ENCODE assay signal across 14 mouse cellular contexts in genomic region chr8:121180474-121181284, GRCm38 (mm10). TPM values are rescaled to one million over a fixed set of nuclear protein-coding genes. Genes with fewer than 3 reads are reported as not detected.
DNase-seq lines count a peak whose midpoint lies in the region; ATAC-seq and TF ChIP-seq lines count a peak whose summit lies in the region.
"Had no signal": no experiment of that assay in that cellular context is flagged by ENCODE, and none has a peak within 500 bp of the region (broad histone marks: within the 10 kb centered on the region; RNA-seq: fewer than 3 reads in every experiment).

No protein-coding gene starts in this region.

- H3K36me3 ChIP-seq in heart, adult 2 months (ENCODE audit: control insufficient read depth, insufficient read depth, low read length): no peaks in the 10 kb centered on the region
- no peaks in the 10 kb centered on the region for H3K36me3 ChIP-seq in midbrain, embryonic 13.5 days
- no peaks in the 10 kb centered on the region for H3K36me3 ChIP-seq in midbrain, embryonic 11.5 days (ENCODE audit: control insufficient read depth, insufficient read depth, low read length)
- H3K36me3 ChIP-seq in hindbrain, embryonic 15.5 days: no peaks in the 10 kb centered on the region

- no peaks in the 10 kb centered on the region for H3K79me2 ChIP-seq in heart, adult 2 months (replicated peaks; ENCODE audit: control insufficient read depth, insufficient read depth, low read length)

- H3K9me3 ChIP-seq in midbrain, embryonic 13.5 days: no peaks in the 10 kb centered on the region
- no peaks in the 10 kb centered on the region for H3K9me3 ChIP-seq in midbrain, embryonic 11.5 days (ENCODE audit: control insufficient read depth, low read length)
- no peaks in the 10 kb centered on the region for H3K9me3 ChIP-seq in hindbrain, embryonic 15.5 days

- H3K27ac ChIP-seq in heart, adult 2 months: peak overlapping the region; percentile 51
- H3K27ac ChIP-seq in midbrain, embryonic 13.5 days: no peak overlapping the region
- H3K27ac ChIP-seq in midbrain, embryonic 11.5 days (ENCODE audit: low read depth, low read length): no peak overlapping the region
- H3K27ac ChIP-seq in hindbrain, embryonic 15.5 days (replicated peaks): 0 out of 2 replicates have a peak overlapping the region, but pooled peaks have one; percentile 12

- ATAC-seq in midbrain, embryonic 13.5 days: 0 out of 2 replicates have a peak, but pooled peaks have one; percentile 27
- ATAC-seq in midbrain, embryonic 11.5 days (ENCODE audit: low FRiP score): no peak
- ATAC-seq in hindbrain, embryonic 15.5 days (ENCODE audit: low FRiP score, low read depth): peak; percentile 66; the same call in 1 of the 2 replicates
- ATAC-seq: intestine, postnatal 0 days had no signal

- H3K4me2 ChIP-seq in midbrain, embryonic 13.5 days (replicated peaks): no peak overlapping the region; the same call in 1 of the 2 replicates
- H3K4me2 ChIP-seq in midbrain, embryonic 11.5 days: no peak overlapping the region
- peak overlapping the region; percentile 23 for H3K4me2 ChIP-seq in hindbrain, embryonic 15.5 days

- TF ChIP-seq POLR2A in heart, adult 2 months (IDR thresholded peaks at IDR 0.05; ENCODE audit: insufficient read depth, low read depth, low read length): no peak

- no peak overlapping the region for H3K4me3 ChIP-seq in heart, adult 2 months
- H3K4me3 ChIP-seq in midbrain, embryonic 13.5 days (replicated peaks): no peak overlapping the region
- H3K4me3 ChIP-seq in midbrain, embryonic 11.5 days (ENCODE audit: low read depth, low read length): no peak overlapping the region
- no peak overlapping the region for H3K4me3 ChIP-seq in hindbrain, embryonic 15.5 days

- TF ChIP-seq CTCF in heart, adult 2 months (IDR thresholded peaks at IDR 0.05): no peak

- WGBS in heart, adult 2 months: 79% methylated on average over 21 of the region's 21 CpGs
- WGBS in midbrain, embryonic 13.5 days: 47% methylated on average over 21 of the region's 21 CpGs
- WGBS in midbrain, embryonic 11.5 days: 70% methylated on average over 21 of the region's 21 CpGs
- 22% methylated on average over 21 of the region's 21 CpGs for WGBS in hindbrain, embryonic 15.5 days

- intact Hi-C loops in heart, adult 2 months (cut with DNase I): no loop called here

- no peak overlapping the region for H3K9ac ChIP-seq in heart, adult 2 months (ENCODE audit: low read depth, low read length)
- 0 out of 2 replicates have a peak overlapping the region, but pooled peaks have one; percentile 19 for H3K9ac ChIP-seq in midbrain, embryonic 13.5 days (replicated peaks)
- no peak overlapping the region for H3K9ac ChIP-seq in midbrain, embryonic 11.5 days (ENCODE audit: low read length)
- H3K9ac ChIP-seq in hindbrain, embryonic 15.5 days: no peak overlapping the region

- no peak for DNase-seq in heart, adult 2 months
- DNase-seq in heart, adult 9 months (ENCODE audit: low spot score in 2 of 2): no peak
- no peak for DNase-seq in midbrain, embryonic 11.5 days (ENCODE audit: low spot score, missing footprints)
- peak; percentile 46 for DNase-seq in retina, embryonic 14.5 days (ENCODE audit: low spot score)
- no peak for DNase-seq in thymus, postnatal 36 days
- no peak for DNase-seq in cerebellum, adult 8-10 months
- DNase-seq: gastrocnemius, postnatal 36 days; left cerebral cortex, postnatal 4 days; right cerebral cortex, postnatal 14 days had no signal

- no peak for TF ChIP-seq EP300 in heart, adult 2 months (IDR thresholded peaks at IDR 0.05; ENCODE audit: insufficient read depth, low read depth, low read length)

- peaks cover 3% of the 10 kb centered on the region for H3K4me1 ChIP-seq in heart, adult 2 months (ENCODE audit: control insufficient read depth, insufficient read depth, low read length)
- peaks cover 11% of the 10 kb centered on the region for H3K4me1 ChIP-seq in midbrain, embryonic 13.5 days (replicated peaks)
- no peaks in the 10 kb centered on the region for H3K4me1 ChIP-seq in midbrain, embryonic 11.5 days (ENCODE audit: control insufficient read depth, insufficient read depth, low read length)
- H3K4me1 ChIP-seq in hindbrain, embryonic 15.5 days (replicated peaks): peaks cover 15% of the 10 kb centered on the region

- no peaks in the 10 kb centered on the region for H3K27me3 ChIP-seq in heart, adult 2 months (ENCODE audit: control insufficient read depth, insufficient read depth, low read length)
- peaks cover 4% of the 10 kb centered on the region for H3K27me3 ChIP-seq in midbrain, embryonic 13.5 days
- H3K27me3 ChIP-seq in midbrain, embryonic 11.5 days (ENCODE audit: control insufficient read depth, insufficient read depth, low read length): no peaks in the 10 kb centered on the region
- H3K27me3 ChIP-seq in hindbrain, embryonic 15.5 days: no peaks in the 10 kb centered on the region

RNA-seq across cellular contexts. Expression of gene Foxl1, which starts 52.9 kb away (rescaled TPM):
- total RNA-seq in heart, adult 2 months (2021): under 1 TPM; 0.07 to 0.08 TPM
- 0.08 and 0.09 TPM in 2 replicates for polyA plus RNA-seq in heart, adult 2 months (2012; rRNA removed)
- 0.12 and 0.13 TPM in 2 replicates for polyA plus RNA-seq in midbrain, embryonic 13.5 days (2015; fragmentation: Nextera tagmentation; extraction: Ambion mirVana)
- polyA plus RNA-seq in midbrain, embryonic 11.5 days (2014; fragmentation: Nextera tagmentation; extraction: Ambion mirVana): 0.46 and 0.79 TPM in 2 replicates
- polyA plus RNA-seq in hindbrain, embryonic 15.5 days (2015; fragmentation: Nextera tagmentation; extraction: Ambion mirVana): 0.14 and 0.40 TPM in 2 replicates
- total RNA-seq: common myeloid progenitor, adult 5-6 weeks; gastrocnemius, postnatal 36 days had no signal
- polyA plus RNA-seq: testis, adult 2 months had no signal

Comparison
In these comparisons a context has a peak if more than half of its experiments do, and no peak if none do; other contexts are left out.
1. H3K27ac ChIP-seq: peak in heart, adult 2 months (single experiment) and hindbrain, embryonic 15.5 days (single experiment); none in midbrain, embryonic 13.5 days (single experiment) and midbrain, embryonic 11.5 days (single experiment).